Mouse (Mus musculus) erythroblast, embryonic 14.5 days (primary cell): ENCODE data around the gene Cacnb2. TPM values are rescaled to one million over a fixed set of nuclear protein-coding genes. Genes with fewer than 3 reads are reported as not detected.

Experiments used
- H3K27me3 ChIP-seq: 2 replicates; pipeline ENCODE4 v1.6.1; 2012; ENCODE audit warnings: inconsistent platforms; ENCODE audit not compliant: control insufficient read depth
- H3K36me3 ChIP-seq: 2 replicates; pipeline ENCODE4 v1.6.1; 2012; ENCODE audit warnings: mild to moderate bottlenecking, inconsistent platforms; ENCODE audit not compliant: control insufficient read depth
- H3K4me1 ChIP-seq: 2 replicates; pipeline ENCODE4 v1.6.1; 2012; ENCODE audit warnings: inconsistent platforms; ENCODE audit not compliant: control insufficient read depth
- H3K4me3 ChIP-seq: replicated peaks from 2 replicates; pipeline ENCODE3; 2012; ENCODE audit warnings: moderate library complexity, mild to moderate bottlenecking, inconsistent platforms
- H3K9me3 ChIP-seq: 2 replicates; pipeline ENCODE4 v1.6.1; 2012; ENCODE audit warnings: low read length, inconsistent platforms, mixed read lengths; ENCODE audit not compliant: control insufficient read depth
- GATA1 ChIP-seq: IDR thresholded peaks from 2 replicates; pipeline ENCODE4 v1.6.1; 2012; ENCODE audit warnings: low read length, inconsistent platforms, mixed read lengths
- TAL1 ChIP-seq: IDR thresholded peaks from 3 replicates; pipeline ENCODE4 v1.6.1; 2012; ENCODE audit warnings: low read length, inconsistent platforms, mixed read lengths
- polyA plus RNA-seq: library from polyadenylated mRNA; stranded (reverse); fragments of >175 nt; gene quantifications from 2 replicates; pipeline ENCODE4 v1.2.3, GENCODE M21; 2012

Cacnb2 gene
- polyA plus RNA-seq, 1 experiment, result not detected

GRCm38 (mm10) chr2:14787983-14788382, 185.1 kb downstream of the Cacnb2 start:
- TF ChIP-seq TAL1, result no peak
- TF ChIP-seq GATA1, result no peak
- Histone ChIP-seq H3K4me3 (no peak overlapping the region), H3K27me3 (no peaks in the 10 kb centered on the region), H3K9me3 (no peaks in the 10 kb centered on the region), H3K36me3 (no peaks in the 10 kb centered on the region), H3K4me1 (no peaks in the 10 kb centered on the region)

- H3K27me3 ChIP-seq, result no peaks in the 10 kb centered on the region
- no peak overlapping the region for H3K4me3 ChIP-seq
- no peaks in the 10 kb centered on the region for H3K4me1 ChIP-seq
- no peaks in the 10 kb centered on the region for H3K9me3 ChIP-seq
- TF ChIP-seq TAL1, result no peak
- no peak for TF ChIP-seq GATA1
- H3K36me3 ChIP-seq, result no peaks in the 10 kb centered on the region
These were observed 198.7 kb downstream of the Cacnb2 start for GRCm38 (mm10) chr2:14801446-14802046.

- Histone ChIP-seq H3K4me3 (no peak overlapping the region), H3K9me3 (no peaks in the 10 kb centered on the region), H3K36me3 (no peaks in the 10 kb centered on the region), H3K27me3 (no peaks in the 10 kb centered on the region), H3K4me1 (no peaks in the 10 kb centered on the region)
- no peak for TF ChIP-seq GATA1
- no peak for TF ChIP-seq TAL1
These were observed 204.9 kb downstream of the Cacnb2 start for GRCm38 (mm10) chr2:14807650-14808347.

GRCm38 (mm10) chr2:14814977-14815376, 212.1 kb downstream of the Cacnb2 start:
- H3K4me1 ChIP-seq, result no peaks in the 10 kb centered on the region

GRCm38 (mm10) chr2:14818651-14819050, 215.8 kb downstream of the Cacnb2 start:
- Histone ChIP-seq H3K9me3 (no peaks in the 10 kb centered on the region), H3K4me1 (no peaks in the 10 kb centered on the region), H3K36me3 (no peaks in the 10 kb centered on the region), H3K27me3 (no peaks in the 10 kb centered on the region), H3K4me3 (no peak overlapping the region)
- TF ChIP-seq TAL1, result no peak
- TF ChIP-seq GATA1, result no peak

More at GRCm38 (mm10) chr2:14814977-14815376, 212.1 kb downstream of the Cacnb2 start:
- no peak for TF ChIP-seq GATA1
- no peak for TF ChIP-seq TAL1
- H3K27me3 ChIP-seq, result no peaks in the 10 kb centered on the region
- H3K36me3 ChIP-seq, result no peaks in the 10 kb centered on the region
- no peaks in the 10 kb centered on the region for H3K9me3 ChIP-seq
- H3K4me3 ChIP-seq, result no peak overlapping the region

- Histone ChIP-seq H3K36me3 (no peaks in the 10 kb centered on the region), H3K27me3 (no peaks in the 10 kb centered on the region), H3K9me3 (no peaks in the 10 kb centered on the region), H3K4me1 (no peaks in the 10 kb centered on the region), H3K4me3 (no peak overlapping the region)
- TF ChIP-seq GATA1, result no peak
- no peak for TF ChIP-seq TAL1
These were observed 218.1 kb downstream of the Cacnb2 start for GRCm38 (mm10) chr2:14820946-14821345.

GRCm38 (mm10) chr2:14823105-14823504, 220.2 kb downstream of the Cacnb2 start:
- Histone ChIP-seq H3K4me1 (no peaks in the 10 kb centered on the region), H3K27me3 (no peaks in the 10 kb centered on the region), H3K9me3 (no peaks in the 10 kb centered on the region), H3K4me3 (no peak overlapping the region), H3K36me3 (no peaks in the 10 kb centered on the region)
- TF ChIP-seq TAL1 (no peak), GATA1 (no peak)

- H3K9me3 ChIP-seq, result no peaks in the 10 kb centered on the region
- no peak overlapping the region for H3K4me3 ChIP-seq
- no peaks in the 10 kb centered on the region for H3K36me3 ChIP-seq
- H3K4me1 ChIP-seq, result no peaks in the 10 kb centered on the region
- TF ChIP-seq TAL1, result no peak
- no peak for TF ChIP-seq GATA1
- H3K27me3 ChIP-seq, result no peaks in the 10 kb centered on the region
These were observed 221.0 kb downstream of the Cacnb2 start for GRCm38 (mm10) chr2:14823816-14824348.

GRCm38 (mm10) chr2:14825146-14825545, 222.3 kb downstream of the Cacnb2 start:
- H3K9me3 ChIP-seq, result no peaks in the 10 kb centered on the region
- H3K4me1 ChIP-seq, result no peaks in the 10 kb centered on the region
- TF ChIP-seq GATA1, result no peak
- no peak overlapping the region for H3K4me3 ChIP-seq
- no peaks in the 10 kb centered on the region for H3K27me3 ChIP-seq
- no peaks in the 10 kb centered on the region for H3K36me3 ChIP-seq
